Mouse (Mus musculus) stomach, embryonic 15.5 days (tissue): ENCODE data around the gene Mettl9. TPM values are rescaled to one million over a fixed set of nuclear protein-coding genes. Genes with fewer than 3 reads are reported as not detected.

Experiments
- ATAC-seq: fragments of 200-750 bp; cut with Nextera tagmentation; 2 replicates; pipeline ENCODE4 v1.8.0; 2017; ENCODE audit warnings: low read depth, moderate number of reproducible peaks, moderate TSS enrichment; ENCODE audit not compliant: insufficient read depth, low FRiP score
- H3K27ac ChIP-seq: fragments of 300-500 bp; sonication (generic); 2 replicates; pipeline ENCODE4 v1.5.1; 2015; ENCODE audit warnings: mild to moderate bottlenecking, inconsistent platforms
- H3K27me3 ChIP-seq: fragments of 300-500 bp; sonication (generic); replicated peaks from 2 replicates; pipeline ENCODE4 v1.6.1; 2015; ENCODE audit warnings: inconsistent platforms
- H3K36me3 ChIP-seq: fragments of 300-500 bp; sonication (generic); 2 replicates; pipeline ENCODE4 v1.6.1; 2015; ENCODE audit warnings: inconsistent platforms
- H3K4me1 ChIP-seq: fragments of 300-500 bp; sonication (generic); 2 replicates; pipeline ENCODE4 v1.6.1; 2015; ENCODE audit warnings: inconsistent platforms
- H3K4me2 ChIP-seq: fragments of 300-500 bp; sonication (generic); 2 replicates; pipeline ENCODE4 v1.6.1; 2015; ENCODE audit warnings: mild to moderate bottlenecking, inconsistent platforms
- H3K4me3 ChIP-seq: fragments of 300-500 bp; sonication (generic); replicated peaks from 2 replicates; pipeline ENCODE4 v1.5.1; 2015; ENCODE audit warnings: inconsistent platforms
- H3K9ac ChIP-seq: fragments of 300-500 bp; sonication (generic); 2 replicates; pipeline ENCODE4 v1.6.1; 2015; ENCODE audit warnings: inconsistent platforms
- H3K9me3 ChIP-seq: fragments of 300-500 bp; sonication (generic); 2 replicates; pipeline ENCODE4 v1.6.1; 2016; ENCODE audit warnings: inconsistent platforms
- WGBS: fragments of 180-500 bp; shearing (Covaris S2); methylation state at CpG from one replicate; pipeline ENCODE4 v1.1.7; 2015; 5-methylcytosine and 5-hydroxymethylcytosine counted together
- polyA plus RNA-seq: library from polyadenylated mRNA; unstranded; fragments of >200 nt; fragmentation: Nextera tagmentation; extraction: Ambion mirVana; gene quantifications from 2 replicates; pipeline ENCODE4 v1.2.1, GENCODE M21; 2015

Mettl9 gene
- polyA plus RNA-seq, 1 experiment from 2014 or later: 139 TPM

DNA sequence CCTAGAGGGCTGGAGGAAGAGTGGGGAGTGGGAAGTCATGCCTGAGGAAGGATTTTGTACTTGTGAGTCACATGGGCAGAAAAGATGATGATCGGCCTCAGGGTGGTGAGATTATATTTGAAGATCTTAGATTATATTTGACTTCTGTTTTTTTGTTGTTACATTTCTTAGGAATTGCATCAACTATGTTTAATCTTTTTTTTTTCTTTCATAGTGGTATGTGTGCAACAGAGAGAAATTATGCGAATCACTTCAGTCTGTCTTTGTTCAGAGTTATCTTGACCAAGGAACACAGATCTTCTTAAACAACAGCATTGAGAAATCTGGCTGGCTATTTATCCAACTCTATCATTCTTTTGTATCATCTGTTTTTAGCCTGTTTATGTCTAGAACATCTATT is 13.4 kb downstream of the Mettl9 start:
- Histone ChIP-seq H3K27me3 (no peaks in the 10 kb centered on the region), H3K4me3 (no peak overlapping the region), H3K36me3 (0 out of 2 replicates have a peak, but pooled peaks cover 1% of the 10 kb centered on the region), H3K27ac (no peak overlapping the region), H3K4me2 (no peak overlapping the region), H3K9ac (no peak overlapping the region), H3K4me1 (no peaks in the 10 kb centered on the region), H3K9me3 (no peaks in the 10 kb centered on the region)
- ATAC-seq: no peak
- 88% methylated on average over 2 of the region's 2 CpGs for WGBS

GRCm38 (mm10) chr7:121053071-121053470 is 18.8 kb downstream of the Mettl9 start:
- no peaks in the 10 kb centered on the region for H3K4me1 ChIP-seq
- ATAC-seq: no peak
- no peaks in the 10 kb centered on the region for H3K27me3 ChIP-seq
- H3K36me3 ChIP-seq: 0 out of 2 replicates have a peak, but pooled peaks cover 2% of the 10 kb centered on the region
- 85% methylated on average over 4 of the region's 4 CpGs for WGBS
- H3K27ac ChIP-seq: no peak overlapping the region
- no peaks in the 10 kb centered on the region for H3K9me3 ChIP-seq
- no peak overlapping the region for H3K4me3 ChIP-seq
- no peak overlapping the region for H3K4me2 ChIP-seq
- no peak overlapping the region for H3K9ac ChIP-seq

DNA sequence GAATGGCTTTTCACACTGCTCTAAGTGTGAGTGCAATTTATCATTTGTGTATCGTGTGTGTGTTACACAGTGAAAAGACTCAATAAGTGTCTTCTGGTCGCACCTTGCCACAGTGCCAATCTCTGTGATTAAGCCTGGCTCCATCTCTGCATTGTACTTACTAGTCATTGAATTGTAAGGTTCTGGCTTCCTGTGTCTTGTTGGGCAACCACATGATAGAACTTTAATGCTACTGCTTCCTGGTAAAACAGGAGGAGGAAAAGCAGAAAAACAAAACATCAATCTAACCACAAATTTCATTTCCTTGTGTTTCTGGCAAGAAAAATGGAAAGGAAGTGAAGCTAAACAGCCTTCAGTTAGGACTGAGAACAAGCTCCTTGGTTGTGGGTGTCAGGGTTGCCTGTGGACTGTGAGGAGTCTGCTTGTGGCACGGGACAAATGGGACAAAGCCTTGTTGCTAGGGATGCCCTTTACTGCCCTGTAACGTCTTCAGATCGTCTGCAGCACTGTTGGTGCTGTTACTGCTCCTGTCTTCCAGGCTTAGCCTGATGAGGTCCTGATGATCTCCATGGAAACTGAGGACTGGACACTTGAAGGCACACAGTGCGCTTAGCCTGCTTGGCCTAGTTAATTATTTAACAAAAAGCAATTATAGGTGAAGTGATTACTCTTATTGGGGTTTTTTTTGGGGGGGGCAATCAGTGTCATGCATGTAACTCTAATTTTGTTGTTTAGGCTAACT is 25.4 kb downstream of the Mettl9 start:
- H3K36me3 ChIP-seq: no peaks in the 10 kb centered on the region
- WGBS: 65% methylated on average over 6 of the region's 6 CpGs
- no peak overlapping the region for H3K9ac ChIP-seq
- no peak overlapping the region for H3K4me2 ChIP-seq
- no peaks in the 10 kb centered on the region for H3K9me3 ChIP-seq
- H3K4me1 ChIP-seq: no peaks in the 10 kb centered on the region
- no peak overlapping the region for H3K27ac ChIP-seq
- no peak for ATAC-seq
- no peak overlapping the region for H3K4me3 ChIP-seq
- no peaks in the 10 kb centered on the region for H3K27me3 ChIP-seq

GRCm38 (mm10) chr7:121064309-121064708 is 30.1 kb downstream of the Mettl9 start:
- H3K9ac ChIP-seq: no peak overlapping the region
- H3K27me3 ChIP-seq: no peaks in the 10 kb centered on the region
- H3K9me3 ChIP-seq: no peaks in the 10 kb centered on the region
- H3K27ac ChIP-seq: no peak overlapping the region
- no peak for ATAC-seq
- no peak overlapping the region for H3K4me3 ChIP-seq
- 44% methylated on average over 4 of the region's 4 CpGs for WGBS
- H3K4me1 ChIP-seq: no peaks in the 10 kb centered on the region
- no peak overlapping the region for H3K4me2 ChIP-seq
- peaks cover 11% of the 10 kb centered on the region; the same call in 1 of the 2 replicates for H3K36me3 ChIP-seq

DNA sequence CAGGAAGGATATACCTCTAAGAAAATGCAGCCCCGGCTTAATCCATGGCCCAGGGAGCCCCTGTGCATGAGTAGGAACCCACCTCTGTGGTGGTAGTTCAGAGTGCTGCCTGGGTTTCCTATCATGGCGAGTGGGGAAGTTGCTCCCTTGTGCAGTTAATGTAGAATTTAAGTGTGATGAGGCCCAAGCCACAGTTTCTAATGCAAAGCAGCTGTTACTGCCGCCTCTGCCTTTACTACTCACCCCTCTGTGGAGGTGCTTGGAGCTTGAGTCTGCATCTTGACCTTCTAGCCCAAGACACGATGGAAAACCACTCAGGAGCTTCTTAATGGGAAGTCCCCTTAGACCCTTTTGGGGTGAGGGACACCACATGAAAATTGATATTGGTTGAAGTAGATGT is 37.0 kb downstream of the Mettl9 start:
- Histone ChIP-seq H3K36me3 (peaks cover 18% of the 10 kb centered on the region), H3K9me3 (no peaks in the 10 kb centered on the region), H3K4me3 (no peak overlapping the region), H3K9ac (no peak overlapping the region), H3K4me1 (no peaks in the 10 kb centered on the region), H3K27ac (no peak overlapping the region), H3K4me2 (no peak overlapping the region), H3K27me3 (no peaks in the 10 kb centered on the region)
- WGBS: 89% methylated on average over 4 of the region's 4 CpGs
- ATAC-seq: no peak

DNA sequence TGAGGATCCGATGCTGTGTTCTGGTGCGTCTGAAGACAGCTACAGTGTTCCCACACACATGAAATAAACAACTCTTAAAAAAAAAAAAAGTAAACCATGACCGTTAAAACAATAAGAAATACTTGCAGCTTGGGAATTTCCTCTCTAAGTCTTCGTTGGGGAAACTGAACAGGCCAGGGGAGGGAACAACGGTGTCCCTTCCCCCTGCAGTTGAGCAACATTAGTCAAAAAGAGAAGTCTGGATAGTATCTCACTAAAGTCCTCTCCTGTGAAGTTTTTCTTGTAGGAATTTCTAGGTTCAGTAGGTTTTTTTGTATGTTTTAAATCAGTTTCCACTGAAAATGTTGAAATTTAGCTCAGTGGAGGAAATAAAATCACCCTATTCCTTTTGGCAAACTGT is 38.3 kb downstream of the Mettl9 start:
- Histone ChIP-seq H3K36me3 (peaks cover 26% of the 10 kb centered on the region), H3K9ac (no peak overlapping the region), H3K4me3 (no peak overlapping the region), H3K4me1 (no peaks in the 10 kb centered on the region), H3K27ac (no peak overlapping the region), H3K9me3 (no peaks in the 10 kb centered on the region), H3K27me3 (no peaks in the 10 kb centered on the region), H3K4me2 (no peak overlapping the region)
- 58% methylated on average over 5 of the region's 5 CpGs for WGBS
- ATAC-seq: no peak

DNA sequence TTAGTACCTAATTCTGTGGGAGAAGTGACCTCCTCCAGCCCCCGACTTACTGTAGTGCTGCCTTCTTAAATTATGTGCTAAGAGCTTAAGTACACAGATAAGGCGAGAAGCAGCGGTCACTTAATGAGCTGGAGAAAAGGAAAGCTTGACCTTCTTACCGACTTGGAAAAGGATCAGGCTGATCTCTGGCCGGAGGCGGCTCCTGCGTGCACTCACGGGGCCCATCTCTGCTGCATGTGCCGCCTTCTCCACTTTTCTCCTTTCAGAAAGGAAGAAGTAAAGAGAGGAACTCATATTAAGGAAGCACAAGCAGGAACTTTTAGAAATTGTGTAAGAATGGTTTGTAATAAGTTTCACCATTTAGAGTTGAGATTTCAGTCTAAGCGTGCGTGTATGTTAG is 40.0 kb downstream of the Mettl9 start, which contains the start of gene Igsf6:
TSS of gene Igsf6 (minus strand) at position 292 of the 400 bp plus-strand sequence.
- H3K36me3 ChIP-seq: peaks cover 27% of the 10 kb centered on the region
- no peaks in the 10 kb centered on the region for H3K9me3 ChIP-seq
- no peak within 1 kb of the TSS for H3K4me2 ChIP-seq
- ATAC-seq: no peak
- WGBS: 55% methylated on average over 11 of the region's 11 CpGs
- no peak within 1 kb of the TSS for H3K9ac ChIP-seq
- 0 out of 2 replicates have a peak within 1 kb of the TSS, but pooled peaks have one; percentile 8 for H3K4me3 ChIP-seq
- no peaks in the 10 kb centered on the region for H3K27me3 ChIP-seq
- peak within 1 kb of the TSS; percentile 52 for H3K27ac ChIP-seq
- no peaks in the 10 kb centered on the region for H3K4me1 ChIP-seq

DNA sequence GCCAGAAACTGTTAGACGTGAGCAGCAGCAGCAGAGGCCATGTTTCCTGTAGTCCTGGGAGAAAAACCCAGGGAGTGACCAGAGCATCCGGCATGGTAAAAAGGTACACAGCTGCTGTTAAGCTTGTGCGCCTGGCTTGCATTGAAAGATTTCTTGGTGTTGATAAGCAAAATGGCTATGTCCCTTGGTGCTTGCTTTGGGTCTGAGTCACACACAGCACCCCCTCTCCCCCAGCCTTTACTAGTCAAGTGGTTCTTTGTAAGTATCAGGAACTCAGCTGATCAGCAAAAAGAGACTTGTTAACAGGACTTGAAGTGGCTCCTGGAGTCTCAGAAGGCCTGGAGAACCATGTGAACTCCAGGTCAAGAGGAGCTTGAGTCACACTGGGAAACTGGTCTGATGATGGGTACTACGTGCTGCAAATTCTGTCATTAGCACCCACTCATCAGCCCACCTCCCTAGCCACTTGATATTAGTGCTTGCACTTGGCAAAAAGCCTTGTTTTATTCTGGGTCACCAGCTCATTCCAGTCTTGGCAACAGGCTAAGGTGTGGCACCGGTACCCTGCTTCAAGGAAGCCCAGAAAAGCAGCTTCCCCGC is 40.7 kb downstream of the Mettl9 start:
- H3K4me1 ChIP-seq: no peaks in the 10 kb centered on the region
- H3K36me3 ChIP-seq: peaks cover 24% of the 10 kb centered on the region
- H3K9ac ChIP-seq: no peak overlapping the region
- no peak for ATAC-seq
- H3K9me3 ChIP-seq: no peaks in the 10 kb centered on the region
- peak overlapping the region; percentile 52; the same call in 1 of the 2 replicates for H3K27ac ChIP-seq
- no peaks in the 10 kb centered on the region for H3K27me3 ChIP-seq
- no peak overlapping the region for H3K4me3 ChIP-seq
- H3K4me2 ChIP-seq: no peak overlapping the region
- WGBS: 77% methylated on average over 6 of the region's 6 CpGs

DNA sequence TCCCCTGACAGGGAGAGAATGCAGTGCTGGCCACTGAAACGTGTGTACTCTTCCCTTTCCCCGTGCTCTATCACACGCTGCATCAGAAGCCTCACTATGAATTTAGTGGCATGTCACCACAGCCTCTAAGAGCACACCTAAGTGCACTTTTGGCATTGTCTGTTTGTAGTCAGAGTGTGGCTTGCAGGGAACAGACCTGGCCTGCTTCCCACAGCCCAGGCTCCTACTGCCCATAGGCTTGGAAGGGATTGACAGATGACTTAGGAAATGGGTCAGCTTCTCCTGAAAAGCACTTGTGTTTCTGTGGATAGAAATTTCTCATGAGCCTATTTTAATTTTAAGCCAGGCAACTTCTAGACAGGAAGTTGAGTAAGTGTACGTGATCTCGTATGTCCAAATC is 41.2 kb downstream of the Mettl9 start:
- peaks cover 23% of the 10 kb centered on the region for H3K36me3 ChIP-seq
- no peak overlapping the region for H3K9ac ChIP-seq
- H3K9me3 ChIP-seq: no peaks in the 10 kb centered on the region
- H3K4me1 ChIP-seq: no peaks in the 10 kb centered on the region
- no peak overlapping the region for H3K4me3 ChIP-seq
- H3K27me3 ChIP-seq: no peaks in the 10 kb centered on the region
- H3K27ac ChIP-seq: 0 out of 2 replicates have a peak overlapping the region, but pooled peaks have one; percentile 17
- no peak for ATAC-seq
- 76% methylated on average over 5 of the region's 5 CpGs for WGBS
- H3K4me2 ChIP-seq: no peak overlapping the region

DNA sequence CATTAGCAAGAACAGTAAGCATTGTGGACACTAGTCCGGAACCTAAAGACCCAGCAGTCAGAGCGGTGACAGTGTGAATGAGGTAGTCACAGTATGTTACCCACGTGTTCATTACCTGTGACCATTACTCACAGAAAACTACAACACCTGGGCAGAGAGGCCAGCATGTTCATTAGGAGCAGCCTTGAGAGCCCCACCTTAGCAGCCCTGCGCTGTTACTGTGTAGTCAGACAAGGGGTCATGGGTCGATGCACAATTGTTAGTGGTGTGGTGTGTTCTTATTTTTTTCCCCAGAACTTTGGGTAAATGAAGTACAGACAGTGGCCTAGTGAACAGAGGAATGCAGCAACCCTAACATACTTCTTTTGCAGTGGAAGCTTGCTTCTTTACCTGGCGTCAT is 43.1 kb downstream of the Mettl9 start:
- Histone ChIP-seq H3K27ac (no peak overlapping the region), H3K9ac (no peak overlapping the region), H3K4me2 (no peak overlapping the region), H3K4me1 (no peaks in the 10 kb centered on the region), H3K4me3 (no peak overlapping the region), H3K27me3 (no peaks in the 10 kb centered on the region), H3K9me3 (no peaks in the 10 kb centered on the region), H3K36me3 (peaks cover 11% of the 10 kb centered on the region)
- WGBS: 91% methylated on average over 6 of the region's 6 CpGs
- no peak for ATAC-seq

DNA sequence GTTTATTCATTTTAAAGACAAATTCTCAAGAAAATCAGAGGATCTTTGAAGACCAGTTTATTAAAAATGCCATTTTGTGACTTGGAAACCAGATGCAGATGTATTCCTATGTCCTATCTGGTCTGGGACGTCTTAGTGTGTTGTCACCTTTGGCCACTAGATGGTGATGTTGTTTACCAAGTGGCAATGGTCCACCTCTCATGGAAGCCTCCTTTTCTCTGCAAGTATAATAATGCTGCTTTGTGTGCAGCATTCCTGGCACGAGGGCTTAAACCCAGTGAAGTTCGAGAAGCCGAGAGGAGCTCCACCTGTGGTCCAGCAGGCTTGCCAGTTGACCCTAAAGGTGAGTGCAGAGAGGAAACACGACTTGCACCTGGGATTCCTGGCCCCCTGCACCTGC is 43.6 kb downstream of the Mettl9 start:
- H3K4me1 ChIP-seq: no peaks in the 10 kb centered on the region
- no peaks in the 10 kb centered on the region for H3K27me3 ChIP-seq
- no peak overlapping the region for H3K9ac ChIP-seq
- H3K4me3 ChIP-seq: no peak overlapping the region
- ATAC-seq: peak; percentile 54; the same call in 1 of the 2 replicates
- H3K9me3 ChIP-seq: no peaks in the 10 kb centered on the region
- WGBS: 25% methylated on average over 5 of the region's 5 CpGs
- no peak overlapping the region for H3K27ac ChIP-seq
- H3K36me3 ChIP-seq: peaks cover 11% of the 10 kb centered on the region
- H3K4me2 ChIP-seq: no peak overlapping the region

- Histone ChIP-seq H3K27ac (no peak within 1 kb of the TSS), H3K4me2 (no peak within 1 kb of the TSS), H3K4me3 (no peak within 1 kb of the TSS), H3K36me3 (peaks cover 11% of the 10 kb centered on the region), H3K27me3 (no peaks in the 10 kb centered on the region), H3K9me3 (no peaks in the 10 kb centered on the region), H3K4me1 (0 out of 2 replicates have a peak, but pooled peaks cover 7% of the 10 kb centered on the region), H3K9ac (no peak within 1 kb of the TSS)
- 89% methylated on average over 4 of the region's 4 CpGs for WGBS
- ATAC-seq: no peak
These were observed 47.1 kb downstream of the Mettl9 start, which contains the start of gene Otoa for GRCm38 (mm10) chr7:121081350-121081749. Gene Otoa, plus strand, starts transcription at chr7:121081650.
